ENCODE assay signal across 9 mouse cellular contexts in genomic region chr14:25795561-25796174, GRCm38 (mm10). TPM values are rescaled to one million over a fixed set of nuclear protein-coding genes. Genes with fewer than 3 reads are reported as not detected.
DNase-seq lines count a peak whose midpoint lies in the region; ATAC-seq and TF ChIP-seq lines count a peak whose summit lies in the region.
"Had no signal": no experiment of that assay in that cellular context is flagged by ENCODE, and none has a peak within 500 bp of the region (broad histone marks: within the 10 kb centered on the region; RNA-seq: fewer than 3 reads in every experiment).

No protein-coding gene starts in this region.

- whole genome bisulfite sequencing in forebrain, embryonic 15.5 days: 33% methylated on average over 10 of the region's 10 CpGs
- 40% methylated on average over 10 of the region's 10 CpGs for WGBS in forebrain, embryonic 10.5 days
- 13% methylated on average over 10 of the region's 10 CpGs for WGBS in kidney, postnatal 0 days
- 23% methylated on average over 10 of the region's 10 CpGs for WGBS in lung, embryonic 14.5 days

- no peaks in the 10 kb centered on the region for H3K9me3 ChIP-seq in forebrain, embryonic 15.5 days
- no peaks in the 10 kb centered on the region for H3K9me3 ChIP-seq in forebrain, embryonic 10.5 days
- H3K9me3 ChIP-seq in kidney, postnatal 0 days (replicated peaks; ENCODE audit: low read length): no peaks in the 10 kb centered on the region
- H3K9me3 ChIP-seq in lung, embryonic 14.5 days (ENCODE audit: low read depth, low read length): no peaks in the 10 kb centered on the region
- H3K9me3 ChIP-seq: neural tube, embryonic 12.5 days had no signal

- no peak overlapping the region for H3K4me2 ChIP-seq in forebrain, embryonic 15.5 days (replicated peaks)
- H3K4me2 ChIP-seq in kidney, postnatal 0 days (ENCODE audit: low read length): no peak overlapping the region
- H3K4me2 ChIP-seq in lung, embryonic 14.5 days: peak overlapping the region; percentile 8; the same call in 1 of the 2 replicates
- H3K4me2 ChIP-seq: neural tube, embryonic 12.5 days had no signal

- no peak overlapping the region for H3K9ac ChIP-seq in forebrain, embryonic 15.5 days (replicated peaks)
- H3K9ac ChIP-seq in kidney, postnatal 0 days (ENCODE audit: low read depth, low read length): no peak overlapping the region
- H3K9ac ChIP-seq in lung, embryonic 14.5 days: no peak overlapping the region
- H3K9ac ChIP-seq: neural tube, embryonic 12.5 days had no signal

- ATAC-seq in forebrain, embryonic 15.5 days (replicated peaks): peak; percentile 57; the same call in 1 of the 2 replicates
- ATAC-seq in common myeloid progenitor, adult 5-6 weeks (replicated peaks; ENCODE audit: low read depth, poor library complexity, severe bottlenecking): peak; percentile 37
- no peak for ATAC-seq in kidney, postnatal 0 days (replicated peaks; ENCODE audit: low FRiP score, low read depth)
- ATAC-seq in lung, embryonic 14.5 days (ENCODE audit: insufficient read depth): peak; percentile 87

- H3K27me3 ChIP-seq in forebrain, embryonic 15.5 days: no peaks in the 10 kb centered on the region
- peaks cover 12% of the 10 kb centered on the region for H3K27me3 ChIP-seq in forebrain, embryonic 10.5 days (ENCODE audit: poor library complexity, severe bottlenecking)
- no peaks in the 10 kb centered on the region for H3K27me3 ChIP-seq in kidney, postnatal 0 days (ENCODE audit: insufficient read depth, low read length)
- H3K27me3 ChIP-seq in lung, embryonic 14.5 days (ENCODE audit: insufficient read depth, low read length): no peaks in the 10 kb centered on the region
- H3K27me3 ChIP-seq: neural tube, embryonic 12.5 days had no signal

- no peak overlapping the region for H3K4me3 ChIP-seq in forebrain, embryonic 15.5 days
- H3K4me3 ChIP-seq in forebrain, embryonic 10.5 days: no peak overlapping the region
- no peak overlapping the region for H3K4me3 ChIP-seq in kidney, postnatal 0 days (replicated peaks; ENCODE audit: low read depth, low read length)
- no peak overlapping the region for H3K4me3 ChIP-seq in lung, embryonic 14.5 days (ENCODE audit: low read depth, low read length)
- H3K4me3 ChIP-seq: neural tube, embryonic 12.5 days had no signal

- H3K27ac ChIP-seq in forebrain, embryonic 15.5 days (replicated peaks): peak overlapping the region; percentile 38
- no peak overlapping the region for H3K27ac ChIP-seq in forebrain, embryonic 10.5 days
- H3K27ac ChIP-seq in kidney, postnatal 0 days: peak overlapping the region; percentile 13; the same call in 1 of the 2 replicates
- peak overlapping the region; percentile 85 for H3K27ac ChIP-seq in lung, embryonic 14.5 days (ENCODE audit: low read depth)
- H3K27ac ChIP-seq: neural tube, embryonic 12.5 days had no signal

- no peak for DNase-seq in forebrain, embryonic 10.5 days (ENCODE audit: extremely low spot score, low spot score)
- peak; percentile 74 for DNase-seq in heart, adult 9 months (ENCODE audit: low spot score in 2 of 2)
- DNase-seq in kidney, postnatal 0 days (ENCODE audit: low spot score): peak; percentile 92
- peak; percentile 83 for DNase-seq in lung, embryonic 14.5 days
- DNase-seq in right cerebral cortex, postnatal 25 days: peak; percentile 35
- no peak for DNase-seq in spleen, adult 12 weeks (ENCODE audit: low spot score)

- no peaks in the 10 kb centered on the region for H3K36me3 ChIP-seq in forebrain, embryonic 15.5 days
- no peaks in the 10 kb centered on the region for H3K36me3 ChIP-seq in forebrain, embryonic 10.5 days (replicated peaks)
- no peaks in the 10 kb centered on the region for H3K36me3 ChIP-seq in kidney, postnatal 0 days (ENCODE audit: insufficient read depth, low read length)
- H3K36me3 ChIP-seq in lung, embryonic 14.5 days (ENCODE audit: insufficient read depth): no peaks in the 10 kb centered on the region
- H3K36me3 ChIP-seq: neural tube, embryonic 12.5 days had no signal

- peaks cover 10% of the 10 kb centered on the region for H3K4me1 ChIP-seq in forebrain, embryonic 15.5 days
- peaks cover 23% of the 10 kb centered on the region for H3K4me1 ChIP-seq in forebrain, embryonic 10.5 days
- H3K4me1 ChIP-seq in kidney, postnatal 0 days (replicated peaks; ENCODE audit: insufficient read depth, low read length): no peaks in the 10 kb centered on the region; the same call in 1 of the 2 replicates
- H3K4me1 ChIP-seq in lung, embryonic 14.5 days (ENCODE audit: insufficient read depth): peaks cover 3% of the 10 kb centered on the region; the same call in 1 of the 2 replicates
- H3K4me1 ChIP-seq: neural tube, embryonic 12.5 days had no signal

- no peak for TF ChIP-seq CTCF in kidney, postnatal 0 days (IDR thresholded peaks at IDR 0.05; ENCODE audit: low read depth)
- TF ChIP-seq CTCF in lung, embryonic 14.5 days (IDR thresholded peaks at IDR 0.05; ENCODE audit: low read depth): no peak

RNA-seq across cellular contexts. Expression of gene Zcchc24, which starts 26.8 kb away (rescaled TPM):
- 10.7 and 12.3 TPM in 2 replicates for polyA plus RNA-seq in forebrain, embryonic 15.5 days (2015; fragmentation: Nextera tagmentation; extraction: Ambion mirVana)
- polyA plus RNA-seq in forebrain, embryonic 10.5 days (2016; fragmentation: Nextera tagmentation; extraction: Ambion mirVana): 8.1 TPM in 2 replicates
- 1.8 and 3.7 TPM in 2 replicates for total RNA-seq in common myeloid progenitor, adult 5-6 weeks (2017)
- 15.7 and 15.9 TPM in 2 replicates for polyA plus RNA-seq in kidney, postnatal 0 days (2015; fragmentation: Nextera tagmentation; extraction: Ambion mirVana)
- polyA plus RNA-seq in lung, embryonic 14.5 days (2014; fragmentation: Nextera tagmentation; extraction: Ambion mirVana): 29.6 and 29.8 TPM in 2 replicates

RNA-seq across cellular contexts. Expression of gene Anxa11, which starts 46.3 kb away (rescaled TPM):
- polyA plus RNA-seq in forebrain, embryonic 15.5 days (2015; fragmentation: Nextera tagmentation; extraction: Ambion mirVana): 1.7 and 1.8 TPM in 2 replicates
- 3.5 and 4.1 TPM in 2 replicates for polyA plus RNA-seq in forebrain, embryonic 10.5 days (2016; fragmentation: Nextera tagmentation; extraction: Ambion mirVana)
- 7.4 and 12.9 TPM in 2 replicates for total RNA-seq in common myeloid progenitor, adult 5-6 weeks (2017)
- polyA plus RNA-seq in kidney, postnatal 0 days (2015; fragmentation: Nextera tagmentation; extraction: Ambion mirVana): 83.7 and 95.6 TPM in 2 replicates
- 19.4 and 23.7 TPM in 2 replicates for polyA plus RNA-seq in lung, embryonic 14.5 days (2014; fragmentation: Nextera tagmentation; extraction: Ambion mirVana)

Comparison
In these comparisons a context has a peak if more than half of its experiments do, and no peak if none do; other contexts are left out.
1. DNase-seq: peak in heart, adult 9 months (2 of 2), kidney, postnatal 0 days (single experiment), lung, embryonic 14.5 days (single experiment) and right cerebral cortex, postnatal 25 days (single experiment); none in forebrain, embryonic 10.5 days (single experiment) and spleen, adult 12 weeks (single experiment).